Mouse (Mus musculus) kidney, embryonic 14.5 days (tissue): ENCODE results near the gene Fastk. TPM values are rescaled to one million over a fixed set of nuclear protein-coding genes. Genes with fewer than 3 reads are reported as not detected.

ENCODE experiments used
- ATAC-seq: fragments of 200-750 bp; cut with Nextera tagmentation; 2 replicates; pipeline ENCODE4 v1.8.0; 2017; ENCODE audit warnings: moderate number of reproducible peaks, mild to moderate bottlenecking, moderate TSS enrichment, moderate library complexity; ENCODE audit not compliant: low FRiP score, low TSS enrichment
- H3K27ac ChIP-seq: fragments of 300-500 bp; sonication (generic); 2 replicates; pipeline ENCODE4 v1.5.1; 2014; ENCODE audit warnings: low read depth, mild to moderate bottlenecking, low read length, moderate library complexity, mixed read lengths
- H3K27me3 ChIP-seq: fragments of 300-500 bp; sonication (generic); 2 replicates; pipeline ENCODE4 v1.6.1; 2014; ENCODE audit warnings: mild to moderate bottlenecking, low read length; ENCODE audit not compliant: control insufficient read depth, insufficient read depth
- H3K36me3 ChIP-seq: fragments of 300-500 bp; sonication (generic); 2 replicates; pipeline ENCODE4 v1.6.1; 2014; ENCODE audit warnings: low read length, mixed read lengths; ENCODE audit not compliant: control insufficient read depth, insufficient read depth
- H3K4me1 ChIP-seq: fragments of 300-500 bp; sonication (generic); 2 replicates; pipeline ENCODE4 v1.6.1; 2014; ENCODE audit warnings: low read length, mixed read lengths; ENCODE audit not compliant: control insufficient read depth, insufficient read depth
- H3K4me2 ChIP-seq: fragments of 300-500 bp; sonication (generic); replicated peaks from 2 replicates; pipeline ENCODE4 v1.6.1; 2014; ENCODE audit warnings: low read depth, mild to moderate bottlenecking, low read length
- H3K4me3 ChIP-seq: fragments of 300-500 bp; sonication (generic); 2 replicates; pipeline ENCODE4 v1.5.1; 2014; ENCODE audit warnings: mild to moderate bottlenecking, low read length
- H3K9ac ChIP-seq: fragments of 300-500 bp; sonication (generic); 2 replicates; pipeline ENCODE4 v1.6.1; 2014; ENCODE audit warnings: low read depth, mild to moderate bottlenecking, low read length, moderate library complexity
- H3K9me3 ChIP-seq: fragments of 300-500 bp; sonication (generic); 2 replicates; pipeline ENCODE4 v1.6.1; 2016; ENCODE audit warnings: low read length; ENCODE audit not compliant: control insufficient read depth
- WGBS: fragments of 180-500 bp; shearing (Covaris S2); extraction: QIAGEN DNeasy Blood & Tissue Kit; methylation state at CpG from one replicate; pipeline ENCODE4 v1.1.7; 2014; 5-methylcytosine and 5-hydroxymethylcytosine counted together
- polyA plus RNA-seq: library from polyadenylated mRNA; unstranded; fragments of >200 nt; fragmentation: Nextera tagmentation; extraction: Ambion mirVana; gene quantifications from 2 replicates; pipeline ENCODE4 v1.2.1, GENCODE M21; 2014

The Fastk gene
- polyA plus RNA-seq, 1 experiment from 2014 or later: 105 TPM

DNA sequence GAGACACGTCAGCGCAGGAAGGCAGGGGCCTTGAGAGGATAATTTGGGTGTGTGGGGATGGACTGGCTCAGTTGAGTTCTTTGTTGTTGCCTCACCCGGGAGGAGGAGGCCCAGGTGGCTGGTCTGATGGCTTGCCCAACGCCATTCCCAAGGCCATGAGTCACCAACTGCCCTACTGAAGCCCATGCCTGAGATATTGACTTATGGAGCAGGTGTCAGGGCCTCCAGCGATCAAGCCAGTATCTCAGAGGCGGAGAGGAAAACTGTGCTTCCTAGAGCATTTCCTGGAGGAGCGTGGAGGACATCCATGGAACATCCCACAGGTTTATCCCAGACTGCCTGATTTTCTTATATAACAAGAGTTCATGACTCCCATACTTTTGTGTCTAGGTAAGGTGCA, 52.4 kb downstream of the Fastk start:
- H3K9ac ChIP-seq: no peak overlapping the region
- 68% methylated on average over 7 of the region's 7 CpGs for WGBS

DNA sequence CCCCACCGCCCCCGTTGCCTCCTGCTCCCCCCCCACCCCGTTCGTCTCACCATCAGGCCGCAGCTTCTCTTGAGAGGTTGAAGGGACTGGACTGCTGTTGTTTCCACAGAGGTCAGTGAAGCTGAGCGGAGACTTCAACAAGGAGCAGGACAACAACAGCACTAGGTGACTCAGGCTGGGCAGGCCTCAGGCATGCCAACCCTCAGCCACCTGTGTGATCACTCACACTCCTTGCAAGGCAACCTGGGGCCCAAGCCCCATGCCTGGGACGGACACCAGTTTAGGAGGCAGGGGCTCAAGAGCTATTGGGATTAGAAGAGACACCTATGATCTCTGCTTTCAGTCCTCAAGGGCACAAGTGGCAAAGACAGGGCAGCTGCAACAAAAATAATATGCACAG, 53.2 kb downstream of the Fastk start, which contains the start of gene Atg9b:
TSS of gene Atg9b (minus strand) at position 280 of the 400 bp plus-strand sequence.
- Histone ChIP-seq H3K4me3 (no peak within 1 kb of the TSS), H3K27me3 (peaks cover 14% of the 10 kb centered on the region), H3K36me3 (no peaks in the 10 kb centered on the region), H3K4me1 (peaks cover 21% of the 10 kb centered on the region), H3K4me2 (no peak within 1 kb of the TSS), H3K9ac (no peak within 1 kb of the TSS), H3K9me3 (no peaks in the 10 kb centered on the region), H3K27ac (no peak within 1 kb of the TSS)
- 83% methylated on average over 7 of the region's 7 CpGs for WGBS
- no peak for ATAC-seq

More for the DNA sequence above, 52.4 kb downstream of the Fastk start:
- Histone ChIP-seq H3K4me2 (no peak overlapping the region), H3K27ac (no peak overlapping the region), H3K4me3 (no peak overlapping the region), H3K9me3 (no peaks in the 10 kb centered on the region), H3K27me3 (peaks cover 5% of the 10 kb centered on the region), H3K4me1 (peaks cover 13% of the 10 kb centered on the region), H3K36me3 (no peaks in the 10 kb centered on the region)
- ATAC-seq: no peak

GRCm38 (mm10) chr5:24389658-24390020, 55.4 kb downstream of the Fastk start:
- WGBS: 68% methylated on average over 4 of the region's 4 CpGs
- no peaks in the 10 kb centered on the region for H3K36me3 ChIP-seq
- H3K4me3 ChIP-seq: no peak overlapping the region
- peaks cover 16% of the 10 kb centered on the region for H3K4me1 ChIP-seq
- H3K9ac ChIP-seq: no peak overlapping the region
- no peak overlapping the region for H3K27ac ChIP-seq
- H3K27me3 ChIP-seq: peaks cover 16% of the 10 kb centered on the region
- no peaks in the 10 kb centered on the region for H3K9me3 ChIP-seq
- no peak overlapping the region for H3K4me2 ChIP-seq
- no peak for ATAC-seq

DNA sequence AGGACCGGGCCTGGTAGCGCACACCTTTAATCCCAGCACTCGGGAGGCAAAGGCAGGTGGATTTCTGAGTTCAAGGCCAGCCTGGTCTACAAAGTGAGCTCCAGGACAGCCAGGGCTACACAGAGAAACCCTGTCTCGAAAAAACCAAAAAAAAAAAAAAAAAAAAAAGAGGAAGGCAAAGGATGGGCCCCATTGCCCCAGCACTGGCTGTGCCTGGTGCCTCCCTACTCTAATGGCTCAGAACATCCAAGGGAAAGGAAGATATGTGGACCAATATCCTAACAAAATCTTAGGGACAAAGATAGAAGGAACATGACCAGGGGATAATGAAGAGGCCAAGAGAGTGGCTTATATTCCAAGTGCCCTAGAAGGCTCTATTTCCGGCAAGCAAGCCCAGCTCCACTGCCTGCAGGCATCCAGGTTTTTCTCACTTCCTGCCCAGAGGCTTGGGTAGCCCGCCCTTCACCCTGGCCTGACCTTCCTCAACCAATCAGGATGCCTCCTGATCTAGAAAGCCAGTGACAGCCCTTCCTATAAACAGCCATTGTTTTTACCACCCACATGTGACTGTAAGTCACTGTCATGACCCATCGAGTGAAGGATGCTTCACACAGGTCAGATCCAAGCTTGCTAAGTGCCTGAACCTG, 56.0 kb downstream of the Fastk start:
- 56% methylated on average over 6 of the region's 7 CpGs for WGBS
- ATAC-seq: no peak
- Histone ChIP-seq H3K4me1 (peaks cover 17% of the 10 kb centered on the region), H3K27me3 (peaks cover 16% of the 10 kb centered on the region), H3K9ac (no peak overlapping the region), H3K27ac (no peak overlapping the region), H3K4me3 (no peak overlapping the region), H3K36me3 (no peaks in the 10 kb centered on the region), H3K4me2 (no peak overlapping the region), H3K9me3 (no peaks in the 10 kb centered on the region)

Other genes starting within 250 kb of the Fastk start
- 4.6 and 5.7 TPM in 2 replicates for gene Kcnh2, start 93.7 kb downstream of the Fastk start, polyA plus RNA-seq
- gene Nos3, start 80.5 kb downstream of the Fastk start, polyA plus RNA-seq: 6.3 and 12.0 TPM in 2 replicates
- 1.1 and 1.3 TPM in 2 replicates for gene Atg9b, start 53.1 kb downstream of the Fastk start, polyA plus RNA-seq
- gene Abcb8, start 51.6 kb downstream of the Fastk start, polyA plus RNA-seq: 44.9 and 55.0 TPM in 2 replicates
- 0.57 and 0.60 TPM in 2 replicates for gene Asic3, start 31.9 kb downstream of the Fastk start, polyA plus RNA-seq
- gene Cdk5, start 21.8 kb downstream of the Fastk start, polyA plus RNA-seq: 45.5 and 60.2 TPM in 2 replicates
- 21.6 and 26.8 TPM in 2 replicates for gene Slc4a2, start 21.4 kb downstream of the Fastk start, polyA plus RNA-seq
- 23.8 and 25.7 TPM in 2 replicates for gene Tmub1, start 2.6 kb upstream of the Fastk start, polyA plus RNA-seq
- 19.7 and 24.7 TPM in 2 replicates for gene Agap3, start 6.9 kb upstream of the Fastk start, polyA plus RNA-seq
- gene Gbx1, start 81.9 kb upstream of the Fastk start, polyA plus RNA-seq: 0.05 TPM in 1 of 2 replicates, not detected in the other
- 0.54 and 0.91 TPM in 2 replicates for gene Asb10, start 95.7 kb upstream of the Fastk start, polyA plus RNA-seq
- 0.26 and 0.34 TPM in 2 replicates for gene 4931409K22Rik, start 111.5 kb upstream of the Fastk start, polyA plus RNA-seq
- gene Abcf2, start 132.2 kb upstream of the Fastk start, polyA plus RNA-seq: 102 and 121 TPM in 2 replicates
- gene Chpf2, start 141.5 kb upstream of the Fastk start, polyA plus RNA-seq: 8.3 and 11.0 TPM in 2 replicates
- 40.4 and 41.1 TPM in 2 replicates for gene Smarcd3, start 179.1 kb upstream of the Fastk start, polyA plus RNA-seq
- 33.9 and 45.0 TPM in 2 replicates for gene Nub1, start 240.2 kb upstream of the Fastk start, polyA plus RNA-seq